Mouse (Mus musculus): ENCODE data around the gene AU040320.

DNA sequence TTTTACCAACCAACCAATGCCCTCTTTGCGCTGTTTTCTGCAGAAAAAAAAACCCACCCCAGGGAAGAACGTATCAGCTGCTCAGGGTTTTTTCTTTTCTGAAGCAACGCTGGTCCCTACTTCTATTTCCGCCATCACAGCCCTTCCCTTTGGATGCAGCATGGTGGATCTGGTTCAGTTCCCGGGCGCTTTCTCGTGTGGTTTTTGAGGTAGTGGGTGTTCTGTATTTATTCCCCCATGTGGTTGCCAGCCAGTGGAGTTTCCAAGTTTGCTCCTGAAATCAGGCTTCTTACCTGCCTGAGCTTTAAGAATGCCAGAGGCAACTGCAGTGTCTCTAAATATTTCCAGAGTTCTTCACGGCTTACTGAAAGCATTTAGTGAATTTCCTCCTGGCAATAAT, 29.2 kb downstream of the AU040320 start:
- TF ChIP-seq CTCF (IDR thresholded peaks at IDR 0.05; ENCODE audit: low read depth) (no peak), EP300 (optimal IDR thresholded peaks at IDR 0.05) (no peak)

All from stomach, postnatal 0 days (tissue).